Mouse (Mus musculus) ovary, postnatal 36 days (tissue): ENCODE results near the gene Stx3.
A peak's percentile ranks its signal among the peaks of the same experiment; 100 is the strongest.

Source experiments
- DNase-seq: peaks from one replicate; pipeline ENCODE4 v3.0.0; 2022; ENCODE audit warnings: low spot score, mixed read lengths

Gene Stx3

GRCm38 (mm10) chr19:11819143-11819700, at the start of gene Stx3:
Gene Stx3 (minus strand): TSS chr19:11819403.
- no peak for DNase-seq

- no peak for DNase-seq
These were observed 48.6 kb upstream of the Stx3 start for GRCm38 (mm10) chr19:11867837-11868236.

GRCm38 (mm10) chr19:11860966-11861365, 41.8 kb upstream of the Stx3 start, which contains the start of gene Olfr1418:
Gene Olfr1418 (minus strand): TSS chr19:11861066.
- DNase-seq, result no peak

- no peak for DNase-seq
These were observed 37.3 kb upstream of the Stx3 start for GRCm38 (mm10) chr19:11856506-11856905.

GRCm38 (mm10) chr19:11854821-11855220, 35.6 kb upstream of the Stx3 start:
- no peak for DNase-seq

- no peak for DNase-seq
These were observed 33.4 kb upstream of the Stx3 start for GRCm38 (mm10) chr19:11852652-11853051.

GRCm38 (mm10) chr19:11846333-11846732, 27.1 kb upstream of the Stx3 start:
- no peak for DNase-seq

GRCm38 (mm10) chr19:11839119-11839518, 19.9 kb upstream of the Stx3 start, which contains the start of gene Olfr1417:
Gene Olfr1417 (minus strand): TSS chr19:11839219.
- no peak for DNase-seq

GRCm38 (mm10) chr19:11823346-11824065, 4.3 kb upstream of the Stx3 start:
- DNase-seq, result no peak

GRCm38 (mm10) chr19:11820211-11820610, 1.0 kb upstream of the Stx3 start:
- DNase-seq, result no peak

GRCm38 (mm10) chr19:11819800-11820199, 597 bp upstream of the Stx3 start:
- DNase-seq, result peak; percentile 75

- peak; percentile 74 for DNase-seq
These were observed 732 bp downstream of the Stx3 start for GRCm38 (mm10) chr19:11818199-11819142.

GRCm38 (mm10) chr19:11817586-11817985, 1.6 kb downstream of the Stx3 start:
- DNase-seq, result no peak

- no peak for DNase-seq
These were observed 2.5 kb downstream of the Stx3 start for GRCm38 (mm10) chr19:11816706-11817105.

- DNase-seq, result no peak
These were observed 4.4 kb downstream of the Stx3 start for GRCm38 (mm10) chr19:11814742-11815333.

GRCm38 (mm10) chr19:11813649-11814048, 5.6 kb downstream of the Stx3 start:
- DNase-seq, result no peak

- DNase-seq, result no peak
These were observed 6.1 kb downstream of the Stx3 start for GRCm38 (mm10) chr19:11813136-11813535.

GRCm38 (mm10) chr19:11811688-11812365, 7.4 kb downstream of the Stx3 start:
- no peak for DNase-seq

GRCm38 (mm10) chr19:11810856-11811255, 8.3 kb downstream of the Stx3 start:
- DNase-seq, result no peak

GRCm38 (mm10) chr19:11810003-11810758, 9.0 kb downstream of the Stx3 start:
- DNase-seq, result no peak

- DNase-seq, result no peak
These were observed 10.8 kb downstream of the Stx3 start for GRCm38 (mm10) chr19:11808452-11808851.
